Mouse (Mus musculus) CD4-positive naive resting alpha-beta T cell, adult 76 days (primary cell): ENCODE measurements around the gene Rhbdd1. TPM values are rescaled to one million over a fixed set of nuclear protein-coding genes. Genes with fewer than 3 reads are reported as not detected.

ENCODE experiments used
- total RNA-seq: library from RNA; stranded (reverse); gene quantifications from one replicate; pipeline ENCODE4 v1.2.4, GENCODE M21; 2023

The Rhbdd1 gene
- total RNA-seq, result 19.5 TPM

GRCm38 (mm10) chr1:82316111-82316745 lies at the start of gene Rhbdd1:
Gene Rhbdd1 (plus strand): TSS chr1:82316452.

GRCm38 (mm10) chr1:82291151-82291797 lies 25.0 kb upstream of the Rhbdd1 start, which contains the start of gene Irs1:
Gene Irs1 (minus strand): TSS chr1:82291416.

Other genes with a start within 250 kb of the Rhbdd1 start
- gene Gm9747, start 83.3 kb upstream of the Rhbdd1 start, total RNA-seq, result not detected
- 0.12 TPM for gene Irs1, start 25.0 kb upstream of the Rhbdd1 start, total RNA-seq